Mouse (Mus musculus): ENCODE results near the gene Arid1b. TPM values are rescaled to one million over a fixed set of nuclear protein-coding genes. Genes with fewer than 3 reads are reported as not detected.

Arid1b gene
- total RNA-seq, 2 experiments from 2014 or later = 29.2 to 29.7 TPM

DNA sequence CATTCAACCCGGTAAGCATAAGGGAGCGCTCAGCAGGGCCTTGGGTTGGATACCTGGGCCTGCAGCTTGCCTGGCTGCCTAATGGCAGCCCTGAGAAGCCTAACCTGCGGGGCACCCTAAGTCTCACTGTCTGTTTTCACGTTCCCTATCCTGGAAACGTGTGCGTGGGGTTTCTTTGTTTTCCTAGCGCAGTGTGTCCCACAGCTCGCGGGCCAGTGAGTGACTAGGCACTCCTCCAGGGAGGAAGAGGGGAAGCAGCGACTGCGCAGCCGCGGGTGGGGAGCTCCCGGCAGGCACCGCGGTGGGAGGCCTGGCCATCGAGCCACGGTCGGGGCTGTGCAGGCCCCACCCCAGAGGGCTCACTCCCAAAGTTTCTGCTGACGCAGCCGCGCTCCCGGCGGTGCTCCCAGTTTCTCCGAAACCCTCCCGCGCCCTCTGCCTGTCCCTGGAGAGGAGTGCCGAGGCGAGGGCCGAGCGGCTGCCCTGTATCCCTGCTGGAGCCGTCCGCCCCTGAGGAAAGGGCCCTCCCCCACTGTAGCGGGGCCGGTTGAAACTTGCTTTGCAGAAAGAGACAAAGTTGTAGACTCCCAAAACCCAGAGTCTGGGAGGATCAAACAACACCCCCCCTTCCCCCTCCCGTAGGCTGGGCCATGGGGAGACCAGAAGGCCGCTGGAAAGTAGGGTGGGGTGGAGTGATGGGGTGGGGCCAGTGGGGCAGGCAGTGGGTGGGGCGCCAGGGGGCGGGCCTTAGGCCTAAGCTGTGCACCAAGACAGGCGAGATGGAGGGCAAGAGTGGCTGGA, 195.6 kb downstream of the Arid1b start:
- peak; percentile 98 for DNase-seq

DNA sequence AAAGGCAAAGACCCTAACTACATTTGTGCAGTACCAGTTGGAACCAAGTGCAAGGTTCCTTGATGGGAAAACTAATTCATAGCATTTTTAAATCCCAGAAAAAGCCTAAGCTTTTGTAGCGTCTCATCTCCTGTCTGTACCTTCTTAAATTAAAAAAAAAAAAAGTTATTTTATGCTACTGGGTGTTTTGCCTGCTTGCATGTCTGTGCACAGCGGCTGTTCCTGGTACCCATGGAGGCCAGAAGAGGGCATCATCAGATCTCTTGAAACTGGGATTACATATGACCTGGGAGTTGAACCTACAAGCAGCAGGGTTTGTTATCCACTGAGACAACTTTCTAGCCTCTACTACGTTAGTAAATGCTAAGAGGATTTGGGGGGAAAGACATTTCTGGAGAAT, 196.2 kb downstream of the Arid1b start:
- DNase-seq = no peak

- DNase-seq = no peak
Measured at GRCm38 (mm10) chr17:5194157-5194916, 200.2 kb downstream of the Arid1b start.

- DNase-seq = no peak
Measured at GRCm38 (mm10) chr17:5195397-5195796, 201.3 kb downstream of the Arid1b start.

DNA sequence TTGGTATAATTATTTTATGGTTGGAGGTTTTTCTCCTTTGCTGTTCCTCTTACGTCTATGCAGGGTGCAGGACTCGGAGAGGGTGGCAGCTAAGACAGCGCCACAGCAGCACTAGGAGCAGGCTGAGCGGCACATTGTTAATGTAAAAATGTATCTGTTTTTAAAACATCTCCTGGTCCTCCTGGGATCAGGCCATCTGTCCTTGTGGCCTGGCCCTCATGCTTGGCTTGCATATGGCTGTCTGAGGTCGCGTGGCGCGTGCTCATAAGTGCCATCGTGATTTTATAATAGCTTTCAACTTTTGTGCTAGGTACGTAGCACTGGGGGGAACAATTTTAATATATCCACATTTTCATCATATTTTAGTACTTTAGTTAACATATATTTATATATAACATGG, 201.9 kb downstream of the Arid1b start:
- no peak for DNase-seq

- DNase-seq = no peak
Measured at GRCm38 (mm10) chr17:5196508-5196907, 202.4 kb downstream of the Arid1b start.

- no peak for DNase-seq
Measured at GRCm38 (mm10) chr17:5197083-5197482, 203.0 kb downstream of the Arid1b start.

GRCm38 (mm10) chr17:5197765-5198164, 203.6 kb downstream of the Arid1b start:
- DNase-seq = no peak

- no peak for DNase-seq
Measured at GRCm38 (mm10) chr17:5198252-5198651, 204.1 kb downstream of the Arid1b start.

- DNase-seq = no peak
Measured at GRCm38 (mm10) chr17:5198811-5199210, 204.7 kb downstream of the Arid1b start.

- no peak for DNase-seq
Measured at GRCm38 (mm10) chr17:5200638-5201037, 206.5 kb downstream of the Arid1b start.

DNA sequence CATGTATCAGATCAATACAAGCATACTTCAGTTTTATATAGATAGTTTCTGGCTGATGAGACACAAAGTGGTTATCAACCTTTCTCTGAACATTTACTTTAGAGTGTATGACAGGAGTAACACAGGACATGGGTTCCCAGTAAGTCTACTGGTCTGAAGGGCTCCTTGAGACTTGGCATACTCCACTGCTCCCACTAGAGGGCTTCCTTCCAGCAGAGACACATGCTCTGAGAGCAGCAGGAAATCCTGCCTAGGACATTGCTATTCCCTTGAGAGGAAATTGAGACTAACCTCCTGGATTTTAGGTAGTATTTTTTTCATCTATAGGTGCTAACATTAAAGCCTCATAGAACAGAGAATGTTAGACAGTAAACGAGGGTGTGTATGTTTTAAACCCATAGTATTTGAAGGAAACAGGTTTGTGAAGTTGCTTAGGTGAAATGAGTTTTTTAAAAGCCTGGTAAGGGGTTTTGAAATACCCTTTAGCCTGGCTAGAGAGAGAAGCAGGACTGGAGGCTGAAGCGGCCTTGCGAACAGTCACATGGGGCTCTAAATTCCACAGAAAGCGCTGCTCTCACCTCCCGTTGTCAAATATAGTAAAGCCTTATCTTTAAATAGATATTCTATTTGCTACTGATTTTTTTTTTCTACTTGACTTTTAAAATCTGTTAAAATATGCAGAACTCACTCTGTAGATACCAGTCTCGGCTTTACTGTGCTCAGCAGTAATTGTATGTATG, 207.9 kb downstream of the Arid1b start:
- DNase-seq = peak; percentile 56

DNA sequence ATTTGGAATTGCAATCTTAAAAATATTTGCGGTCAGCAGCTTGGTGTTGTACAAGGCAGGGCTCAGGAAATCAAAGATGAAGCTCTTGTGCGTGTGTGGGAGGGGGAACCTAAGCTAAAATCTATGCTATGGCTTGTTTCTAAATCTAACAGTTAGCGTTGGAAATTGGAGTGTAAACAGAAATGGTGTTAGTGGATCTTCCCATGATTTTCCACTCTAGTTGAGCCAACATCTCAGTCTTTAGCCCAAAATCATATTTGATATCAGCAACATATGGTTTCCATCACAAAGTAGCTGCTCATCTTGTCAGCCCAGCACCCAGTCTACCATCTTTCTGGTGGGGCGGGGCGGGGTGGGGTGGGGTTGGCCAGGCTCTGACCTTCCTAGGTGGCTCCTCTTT, 208.6 kb downstream of the Arid1b start:
- DNase-seq = no peak

DNA sequence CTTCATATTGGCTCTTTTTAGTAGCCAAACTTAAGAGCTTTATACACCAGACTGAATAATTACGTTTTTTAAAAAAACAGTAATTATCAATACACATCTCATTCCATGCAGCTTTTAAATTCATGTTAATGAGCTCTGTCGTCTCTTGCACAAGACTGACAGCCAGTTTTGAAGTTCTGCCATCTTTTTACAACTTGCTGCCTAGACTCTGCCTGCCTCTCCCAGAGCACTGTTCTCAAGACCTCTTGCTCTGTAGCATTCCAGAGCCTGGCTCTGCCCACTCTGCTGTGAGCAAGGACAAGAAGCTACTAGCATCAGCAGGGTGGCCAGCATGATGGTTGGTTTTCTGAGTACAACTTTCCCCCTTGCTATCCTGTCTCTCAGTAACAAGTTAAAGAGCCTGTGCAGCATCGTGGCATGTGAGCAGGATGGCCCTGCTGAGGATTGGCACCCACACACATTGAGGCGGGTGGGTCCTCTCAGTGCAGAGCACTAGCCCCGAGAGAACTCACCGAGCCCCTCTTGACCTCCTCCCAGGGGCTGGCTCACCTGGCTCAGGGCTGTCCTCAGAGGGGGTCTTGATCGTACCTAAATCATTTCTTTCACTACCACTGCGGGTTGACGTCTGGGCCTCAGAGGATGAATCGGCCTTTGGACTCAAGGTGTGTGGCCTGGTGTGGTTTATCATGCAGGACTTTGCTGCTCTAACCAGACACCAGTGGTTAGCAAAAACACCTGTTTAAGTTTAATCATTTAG, 209.4 kb downstream of the Arid1b start:
- DNase-seq = no peak

- DNase-seq = no peak
Measured at GRCm38 (mm10) chr17:5204103-5204665, 210.1 kb downstream of the Arid1b start.

DNA sequence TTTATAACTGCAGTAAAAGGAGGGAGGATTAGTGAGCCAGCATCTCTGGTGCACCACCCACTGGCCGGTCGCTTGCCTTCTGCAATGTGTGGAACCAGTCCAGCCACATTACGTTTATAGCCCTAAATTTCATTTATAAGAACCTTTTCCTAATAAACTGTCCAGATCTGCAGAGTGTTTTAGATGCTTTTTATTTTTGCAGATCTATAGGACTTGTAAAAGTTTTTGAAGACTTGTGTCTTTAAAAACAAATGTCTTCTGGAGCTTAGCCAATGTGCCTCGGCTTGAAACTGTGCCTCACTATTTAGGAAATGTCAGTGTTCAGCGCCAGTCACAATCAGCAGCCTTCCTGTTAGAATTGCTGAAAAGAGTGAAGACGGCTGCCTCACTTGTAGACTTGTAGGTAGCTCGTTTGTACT, 211.0 kb downstream of the Arid1b start:
- DNase-seq = no peak

DNA sequence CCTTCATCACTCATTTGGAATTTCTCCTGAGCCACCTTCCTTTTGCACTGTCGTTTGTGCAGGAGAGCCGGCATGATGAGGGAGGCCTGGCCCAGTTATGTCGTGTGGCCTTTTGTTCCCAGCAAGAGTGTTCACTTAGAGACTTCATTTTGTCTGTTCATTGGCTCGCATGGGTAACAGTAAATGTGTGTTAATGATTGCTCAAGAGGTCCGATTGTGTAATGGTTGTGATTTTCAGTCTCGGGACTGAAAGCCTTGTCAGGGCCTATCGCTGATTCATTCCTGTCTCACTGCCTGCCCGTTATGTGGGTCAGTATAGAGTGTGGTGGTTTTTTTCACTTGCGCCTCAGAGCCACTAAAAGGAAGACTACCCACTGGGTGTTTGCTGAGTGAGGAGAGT, 212.6 kb downstream of the Arid1b start:
- no peak for DNase-seq

GRCm38 (mm10) chr17:5207881-5208280, 213.7 kb downstream of the Arid1b start:
- DNase-seq = no peak

DNA sequence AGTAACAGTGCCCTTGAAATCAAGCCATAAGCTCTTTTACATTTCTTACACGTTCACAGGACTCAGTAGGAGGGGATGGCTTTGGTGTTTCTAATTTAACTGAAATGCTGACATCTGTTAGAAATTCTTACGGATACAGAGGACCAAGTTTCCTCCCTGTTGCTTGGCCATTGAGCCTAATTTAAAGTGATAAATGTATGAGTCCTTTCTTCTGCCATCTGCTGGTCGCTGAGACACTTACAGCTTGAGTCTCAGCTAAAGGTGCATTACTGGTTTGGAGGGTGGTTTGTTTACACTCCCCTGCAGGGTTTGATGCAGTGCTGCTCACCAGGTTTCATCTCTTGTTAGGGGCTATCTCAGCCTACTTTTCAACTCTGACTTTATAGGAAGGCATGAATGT, 214.2 kb downstream of the Arid1b start:
- no peak for DNase-seq

DNA sequence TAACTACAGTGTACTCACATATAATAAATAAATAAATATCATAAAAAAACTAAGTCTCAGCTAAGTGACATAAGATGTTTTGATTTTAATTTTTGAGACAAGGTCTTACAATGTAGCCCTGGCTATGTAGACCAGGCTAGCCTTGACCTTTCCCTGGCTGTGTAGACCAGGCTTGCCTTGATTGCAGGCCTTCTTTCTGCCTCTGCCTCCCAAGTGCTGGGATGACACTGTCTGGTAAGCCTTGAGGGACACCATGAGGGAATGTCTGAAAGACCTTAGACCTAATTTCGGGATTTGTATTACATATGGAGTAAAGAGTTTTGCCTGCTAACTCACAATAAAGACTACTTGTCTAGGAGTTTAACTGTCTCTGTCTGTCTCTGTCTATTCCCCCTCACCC, 214.9 kb downstream of the Arid1b start:
- DNase-seq = no peak

DNA sequence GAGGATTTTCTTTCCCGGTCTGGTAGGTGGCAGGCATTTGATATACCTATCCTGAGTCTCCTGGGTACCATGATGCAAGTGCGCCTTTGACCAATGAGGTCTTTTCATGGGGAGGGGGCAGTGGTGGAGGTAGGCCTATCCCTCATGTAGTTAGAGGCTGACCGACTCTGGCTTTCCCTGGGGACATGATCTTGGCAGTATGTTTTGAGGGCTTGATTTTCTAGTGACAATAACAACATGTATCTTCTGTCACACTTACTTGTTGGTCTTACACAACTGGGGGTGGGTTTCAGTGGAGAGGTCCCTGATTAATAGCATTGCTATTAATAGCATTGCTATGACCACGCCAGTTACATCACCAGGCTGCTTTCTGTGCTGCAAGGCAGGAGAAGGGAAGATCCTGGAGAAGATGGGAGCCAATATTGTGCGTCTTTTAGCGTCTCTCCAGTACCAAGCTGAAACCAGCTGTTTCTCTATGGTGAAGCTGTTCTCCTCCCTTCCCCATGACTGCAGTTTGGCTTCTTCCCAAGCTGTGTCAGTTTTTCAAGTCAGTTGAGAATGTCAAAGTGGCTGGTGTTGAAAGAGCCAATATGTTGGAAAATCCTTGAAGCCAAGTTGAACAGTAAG, 216.1 kb downstream of the Arid1b start:
- DNase-seq = no peak
